Mouse (Mus musculus) heart, embryonic 16.5 days (tissue): ENCODE results near the gene Meis1. TPM values are rescaled to one million over a fixed set of nuclear protein-coding genes. Genes with fewer than 3 reads are reported as not detected.
A peak's percentile ranks its signal among the peaks of the same experiment; 100 is the strongest.

Experiments used
- ATAC-seq: fragments of 200-750 bp; cut with Nextera tagmentation; replicated peaks from 2 replicates; pipeline ENCODE4 v1.8.0; 2017; ENCODE audit warnings: moderate number of reproducible peaks; ENCODE audit not compliant: insufficient read depth, low FRiP score; ENCODE audit errors: extremely low read depth
- H3K27ac ChIP-seq: fragments of 300-500 bp; sonication (generic); 2 replicates; pipeline ENCODE4 v1.5.1; 2014; ENCODE audit warnings: mild to moderate bottlenecking, low read length, control low read depth, moderate library complexity
- H3K27me3 ChIP-seq: fragments of 300-500 bp; sonication (generic); 2 replicates; pipeline ENCODE4 v1.6.1; 2014; ENCODE audit warnings: low read length, mixed read lengths; ENCODE audit not compliant: control insufficient read depth, insufficient read depth
- H3K36me3 ChIP-seq: fragments of 300-500 bp; sonication (generic); 2 replicates; pipeline ENCODE4 v1.6.1; 2014; ENCODE audit not compliant: control insufficient read depth, insufficient read depth
- H3K4me1 ChIP-seq: fragments of 300-500 bp; sonication (generic); 2 replicates; pipeline ENCODE4 v1.6.1; 2014; ENCODE audit warnings: low read length, mixed read lengths; ENCODE audit not compliant: control insufficient read depth, insufficient read depth
- H3K4me2 ChIP-seq: fragments of 300-500 bp; sonication (generic); 2 replicates; pipeline ENCODE4 v1.6.1; 2014; ENCODE audit warnings: low read depth, mild to moderate bottlenecking, control low read depth, low read length
- H3K4me3 ChIP-seq: fragments of 300-500 bp; sonication (generic); 2 replicates; pipeline ENCODE4 v1.5.1; 2014; ENCODE audit warnings: mild to moderate bottlenecking, control low read depth, low read length
- H3K9ac ChIP-seq: fragments of 300-500 bp; sonication (generic); 2 replicates; pipeline ENCODE4 v1.6.1; 2014; ENCODE audit warnings: low read length, control low read depth
- H3K9me3 ChIP-seq: fragments of 300-500 bp; sonication (generic); replicated peaks from 2 replicates; pipeline ENCODE4 v1.6.1; 2016; ENCODE audit warnings: low read length; ENCODE audit not compliant: control insufficient read depth
- WGBS: fragments of 180-500 bp; shearing (Covaris S2); extraction: QIAGEN DNeasy Blood & Tissue Kit; methylation state at CpG from one replicate; pipeline ENCODE4 v1.1.7; 2014; 5-methylcytosine and 5-hydroxymethylcytosine counted together
- polyA plus RNA-seq: library from polyadenylated mRNA; unstranded; fragments of >200 nt; fragmentation: Nextera tagmentation; extraction: Ambion mirVana; gene quantifications from 2 replicates; pipeline ENCODE4 v1.2.1, GENCODE M21; 2015

Meis1 gene
- polyA plus RNA-seq, 1 experiment from 2014 or later, result 59.8 TPM

- 88% methylated on average over 5 of the region's 5 CpGs for WGBS
- no peaks in the 10 kb centered on the region for H3K9me3 ChIP-seq
- H3K4me3 ChIP-seq, result no peak overlapping the region
- peaks cover 8% of the 10 kb centered on the region for H3K4me1 ChIP-seq
- no peaks in the 10 kb centered on the region for H3K27me3 ChIP-seq
- no peak overlapping the region for H3K4me2 ChIP-seq
- no peaks in the 10 kb centered on the region; the same call in 1 of the 2 replicates for H3K36me3 ChIP-seq
- H3K9ac ChIP-seq, result no peak overlapping the region
- H3K27ac ChIP-seq, result no peak overlapping the region
- no peak for ATAC-seq
Measured at GRCm38 (mm10) chr11:18882315-18882714, 136.5 kb downstream of the Meis1 start.

DNA sequence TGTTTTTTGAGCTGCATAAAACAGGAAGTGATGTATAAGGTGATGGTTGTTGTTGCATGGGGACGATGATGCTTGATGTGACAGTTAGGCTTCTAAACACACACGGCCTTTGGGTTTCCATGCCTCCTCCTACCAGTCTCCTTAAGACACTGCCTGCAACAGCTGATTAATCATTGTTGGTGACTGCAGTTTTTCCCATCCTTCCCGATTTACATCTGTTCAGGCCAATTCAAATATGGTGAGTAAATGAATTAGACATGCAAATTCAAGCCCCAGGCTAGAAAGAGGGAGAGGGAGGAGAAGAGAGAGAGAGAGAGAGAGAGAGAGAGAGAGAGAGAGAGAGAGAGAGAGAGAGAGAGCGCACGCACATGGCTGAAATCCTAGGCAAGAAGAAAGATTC lies 138.0 kb downstream of the Meis1 start:
- Histone ChIP-seq H3K4me1 (peaks cover 12% of the 10 kb centered on the region), H3K4me2 (no peak overlapping the region), H3K9ac (no peak overlapping the region), H3K4me3 (no peak overlapping the region), H3K27me3 (no peaks in the 10 kb centered on the region), H3K9me3 (no peaks in the 10 kb centered on the region), H3K27ac (no peak overlapping the region), H3K36me3 (no peaks in the 10 kb centered on the region; the same call in 1 of the 2 replicates)
- no peak for ATAC-seq
- 72% methylated on average over 5 of the region's 5 CpGs for WGBS

DNA sequence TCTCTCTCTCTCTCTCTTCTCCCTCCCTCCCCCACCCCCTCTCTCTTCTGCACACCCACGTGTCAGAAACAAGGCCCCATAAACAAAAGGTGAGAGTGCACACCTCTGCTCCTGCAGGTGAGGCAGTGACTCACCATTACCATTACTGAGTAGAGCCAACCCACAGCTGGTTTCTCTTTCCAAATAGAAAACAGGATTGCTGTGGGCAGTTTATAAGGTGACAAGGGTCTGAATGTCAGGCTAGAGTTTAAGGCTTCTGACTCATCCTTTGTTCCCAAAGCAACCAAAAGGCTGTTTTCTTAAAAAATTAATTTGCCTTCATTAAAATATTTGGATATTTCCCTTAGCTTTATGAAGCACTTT lies 139.3 kb downstream of the Meis1 start:
- ATAC-seq, result no peak
- no peaks in the 10 kb centered on the region for H3K9me3 ChIP-seq
- H3K4me3 ChIP-seq, result no peak overlapping the region
- H3K9ac ChIP-seq, result no peak overlapping the region
- WGBS, result 9% methylated on average over 1 of the region's 1 CpGs
- peaks cover 9% of the 10 kb centered on the region for H3K4me1 ChIP-seq
- H3K36me3 ChIP-seq, result no peaks in the 10 kb centered on the region; the same call in 1 of the 2 replicates
- no peaks in the 10 kb centered on the region for H3K27me3 ChIP-seq
- peak overlapping the region; percentile 94 for H3K4me2 ChIP-seq
- no peak overlapping the region; the same call in 1 of the 2 replicates for H3K27ac ChIP-seq

- H3K4me1 ChIP-seq, result peaks cover 11% of the 10 kb centered on the region
- H3K4me2 ChIP-seq, result peak overlapping the region; percentile 94
- peak overlapping the region; percentile 92 for H3K27ac ChIP-seq
- H3K27me3 ChIP-seq, result peaks cover 3% of the 10 kb centered on the region; the same call in 1 of the 2 replicates
- 7% methylated on average over 13 of the region's 13 CpGs for WGBS
- H3K4me3 ChIP-seq, result peak overlapping the region; percentile 66
- no peaks in the 10 kb centered on the region; the same call in 1 of the 2 replicates for H3K36me3 ChIP-seq
- no peak for ATAC-seq
- H3K9ac ChIP-seq, result peak overlapping the region; percentile 67
- H3K9me3 ChIP-seq, result no peaks in the 10 kb centered on the region
Measured at GRCm38 (mm10) chr11:18878748-18879455, 139.9 kb downstream of the Meis1 start.

- H3K4me2 ChIP-seq, result peak overlapping the region; percentile 94
- H3K27ac ChIP-seq, result peak overlapping the region; percentile 92
- H3K27me3 ChIP-seq, result peaks cover 3% of the 10 kb centered on the region; the same call in 1 of the 2 replicates
- H3K4me1 ChIP-seq, result peaks cover 11% of the 10 kb centered on the region
- ATAC-seq, result peak; percentile 15
- H3K9me3 ChIP-seq, result no peaks in the 10 kb centered on the region
- WGBS, result under 1% methylated on average over 18 of the region's 18 CpGs
- H3K9ac ChIP-seq, result peak overlapping the region; percentile 67
- H3K36me3 ChIP-seq, result no peaks in the 10 kb centered on the region; the same call in 1 of the 2 replicates
- peak overlapping the region; percentile 66 for H3K4me3 ChIP-seq
Measured at GRCm38 (mm10) chr11:18878016-18878415, 140.8 kb downstream of the Meis1 start.

DNA sequence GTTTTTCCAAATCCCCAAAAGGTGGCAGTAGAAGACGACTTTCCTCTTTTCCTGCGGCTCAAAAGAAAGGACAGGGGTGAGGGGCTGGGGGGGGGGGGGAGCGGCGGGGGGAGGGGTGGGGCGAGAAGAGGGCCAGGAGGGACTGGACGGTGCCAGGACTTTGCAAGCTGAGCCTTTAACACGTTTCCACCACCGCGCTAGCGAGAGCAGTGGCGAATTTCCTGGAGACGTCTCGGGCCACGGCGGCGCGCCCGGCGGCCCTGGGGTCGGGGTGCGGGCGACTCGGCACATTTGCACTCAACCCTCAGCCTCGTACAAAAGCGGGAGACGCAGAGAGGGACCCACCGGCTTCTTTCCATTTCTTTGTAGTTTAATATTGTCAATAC lies 141.2 kb downstream of the Meis1 start:
- Histone ChIP-seq H3K9me3 (no peaks in the 10 kb centered on the region), H3K27me3 (peaks cover 3% of the 10 kb centered on the region; the same call in 1 of the 2 replicates), H3K27ac (peak overlapping the region; percentile 92), H3K36me3 (no peaks in the 10 kb centered on the region; the same call in 1 of the 2 replicates), H3K9ac (peak overlapping the region; percentile 67), H3K4me2 (peak overlapping the region; percentile 94), H3K4me3 (peak overlapping the region; percentile 66), H3K4me1 (peaks cover 11% of the 10 kb centered on the region)
- peak; percentile 92 for ATAC-seq
- 0% methylated on average over 23 of the region's 27 CpGs for WGBS

- Histone ChIP-seq H3K9ac (peak overlapping the region; percentile 67), H3K4me2 (peak overlapping the region; percentile 94), H3K4me1 (peaks cover 11% of the 10 kb centered on the region), H3K27ac (peak overlapping the region; percentile 65), H3K9me3 (no peaks in the 10 kb centered on the region), H3K4me3 (peak overlapping the region; percentile 66), H3K27me3 (peaks cover 3% of the 10 kb centered on the region; the same call in 1 of the 2 replicates), H3K36me3 (no peaks in the 10 kb centered on the region; the same call in 1 of the 2 replicates)
- under 1% methylated on average over 40 of the region's 40 CpGs for WGBS
- ATAC-seq, result peak; percentile 14; the same call in 1 of the 2 replicates
Measured at GRCm38 (mm10) chr11:18876886-18877625, 141.7 kb downstream of the Meis1 start.

GRCm38 (mm10) chr11:18875911-18876885 lies 142.6 kb downstream of the Meis1 start:
- H3K36me3 ChIP-seq, result no peaks in the 10 kb centered on the region
- H3K4me1 ChIP-seq, result peaks cover 11% of the 10 kb centered on the region
- H3K27me3 ChIP-seq, result peaks cover 3% of the 10 kb centered on the region; the same call in 1 of the 2 replicates
- peak overlapping the region; percentile 94 for H3K4me2 ChIP-seq
- WGBS, result 31% methylated on average over 27 of the region's 27 CpGs
- peak overlapping the region; percentile 65 for H3K27ac ChIP-seq
- ATAC-seq, result no peak
- H3K9ac ChIP-seq, result peak overlapping the region; percentile 67
- no peaks in the 10 kb centered on the region for H3K9me3 ChIP-seq
- peak overlapping the region; percentile 66 for H3K4me3 ChIP-seq
